Mouse (Mus musculus): Measurements from ENCODE around the gene Rbbp4. TPM values are rescaled to one million over a fixed set of nuclear protein-coding genes. Genes with fewer than 3 reads are reported as not detected.
A peak's percentile ranks its signal among the peaks of the same experiment; 100 is the strongest.

Rbbp4 gene
- polyA plus RNA-seq, 1 experiment: 215 TPM

DNA sequence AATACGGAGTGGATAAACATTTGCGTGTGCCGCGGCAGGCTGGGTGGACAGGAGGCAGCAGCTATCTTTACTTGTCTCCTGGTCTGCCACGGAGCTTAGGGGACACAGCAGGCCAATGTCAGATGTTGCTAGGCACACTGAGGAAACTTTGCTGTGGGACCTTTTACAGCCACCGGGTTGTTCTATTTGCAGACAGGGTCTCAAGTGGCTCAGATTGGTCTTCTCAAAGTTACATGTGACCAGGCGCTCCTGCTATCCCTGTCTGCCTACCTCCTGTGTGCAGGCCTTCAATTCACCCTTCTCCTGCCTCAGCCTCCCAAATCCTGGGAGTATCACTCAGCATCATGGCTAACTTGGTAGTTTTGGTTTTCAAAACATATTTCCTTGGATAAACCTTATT, 39.1 kb downstream of the Rbbp4 start:
- TF ChIP-seq CTCF (IDR thresholded peaks at IDR 0.05; ENCODE audit: control insufficient read depth, insufficient read depth, low read length) (no peak), POLR2A (IDR thresholded peaks at IDR 0.05; ENCODE audit: borderline replicate concordance, control insufficient read depth, low read depth, low read length) (no peak)
- H3K4me1 ChIP-seq (ENCODE audit: control insufficient read depth, insufficient read depth, low read length): no peaks in the 10 kb centered on the region
- no peak overlapping the region for H3K4me3 ChIP-seq (replicated peaks; ENCODE audit: control insufficient read depth, low read depth, low read length)
- no peak overlapping the region for H3K27ac ChIP-seq (ENCODE audit: control insufficient read depth, insufficient read depth, low read depth, low read length, poor library complexity)
- 84% methylated on average over 7 of the region's 7 CpGs for WGBS

DNA sequence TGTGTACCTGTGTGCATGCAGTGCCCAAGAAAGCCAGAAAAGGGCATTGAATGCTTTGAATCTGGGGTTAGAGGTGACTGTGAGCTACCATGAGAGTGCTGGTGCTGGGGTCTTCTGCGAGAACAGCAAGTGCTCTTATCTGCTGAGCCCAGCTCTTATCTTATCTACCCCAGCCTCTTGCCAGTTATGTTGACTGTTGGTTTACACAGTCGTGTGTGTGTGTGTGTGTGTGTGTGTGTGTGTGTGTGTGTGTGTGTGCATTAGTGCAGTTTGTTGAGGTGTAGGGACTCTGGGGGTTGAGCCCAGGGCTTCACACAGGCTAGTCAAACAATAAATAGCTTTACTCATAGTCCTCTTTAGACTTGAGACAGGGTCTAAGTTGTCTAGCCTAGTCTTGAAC, 40.0 kb downstream of the Rbbp4 start:
- TF ChIP-seq CTCF (IDR thresholded peaks at IDR 0.05; ENCODE audit: control insufficient read depth, insufficient read depth, low read length) (no peak), POLR2A (IDR thresholded peaks at IDR 0.05; ENCODE audit: borderline replicate concordance, control insufficient read depth, low read depth, low read length) (no peak)
- 21% methylated on average over 2 of the region's 2 CpGs for WGBS
- Histone ChIP-seq H3K27ac (ENCODE audit: control insufficient read depth, insufficient read depth, low read depth, low read length, poor library complexity) (no peak overlapping the region), H3K4me3 (replicated peaks; ENCODE audit: control insufficient read depth, low read depth, low read length) (no peak overlapping the region), H3K4me1 (ENCODE audit: control insufficient read depth, insufficient read depth, low read length) (no peaks in the 10 kb centered on the region)

DNA sequence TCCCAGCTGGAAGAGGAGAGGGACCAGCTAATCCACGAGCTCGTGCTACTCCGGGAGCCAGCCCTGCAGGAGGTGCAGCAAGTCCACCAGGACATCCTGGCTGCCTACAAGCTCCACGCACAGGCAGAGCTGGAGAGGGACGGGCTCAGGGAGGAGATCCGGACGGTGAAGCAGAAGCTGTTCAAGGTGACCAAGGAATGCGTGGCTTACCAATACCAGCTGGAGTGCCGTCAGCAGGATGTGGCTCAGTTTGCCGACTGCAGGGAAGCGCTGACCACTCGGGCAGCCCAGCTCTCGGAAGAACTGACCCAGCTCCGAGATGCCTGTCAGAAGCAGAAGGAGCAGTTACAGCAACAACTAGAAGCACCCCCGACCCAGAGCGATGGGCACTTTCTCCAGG, 41.5 kb downstream of the Rbbp4 start:
- peak; percentile 6; the same call in 1 of the 2 replicates for TF ChIP-seq POLR2A (IDR thresholded peaks at IDR 0.05; ENCODE audit: borderline replicate concordance, control insufficient read depth, low read depth, low read length)
- TF ChIP-seq CTCF (IDR thresholded peaks at IDR 0.05; ENCODE audit: control insufficient read depth, insufficient read depth, low read length): no peak
- Histone ChIP-seq H3K27ac (ENCODE audit: control insufficient read depth, insufficient read depth, low read depth, low read length, poor library complexity) (no peak overlapping the region), H3K4me1 (ENCODE audit: control insufficient read depth, insufficient read depth, low read length) (no peaks in the 10 kb centered on the region), H3K4me3 (replicated peaks; ENCODE audit: control insufficient read depth, low read depth, low read length) (no peak overlapping the region)
- WGBS: 84% methylated on average over 16 of the region's 16 CpGs

DNA sequence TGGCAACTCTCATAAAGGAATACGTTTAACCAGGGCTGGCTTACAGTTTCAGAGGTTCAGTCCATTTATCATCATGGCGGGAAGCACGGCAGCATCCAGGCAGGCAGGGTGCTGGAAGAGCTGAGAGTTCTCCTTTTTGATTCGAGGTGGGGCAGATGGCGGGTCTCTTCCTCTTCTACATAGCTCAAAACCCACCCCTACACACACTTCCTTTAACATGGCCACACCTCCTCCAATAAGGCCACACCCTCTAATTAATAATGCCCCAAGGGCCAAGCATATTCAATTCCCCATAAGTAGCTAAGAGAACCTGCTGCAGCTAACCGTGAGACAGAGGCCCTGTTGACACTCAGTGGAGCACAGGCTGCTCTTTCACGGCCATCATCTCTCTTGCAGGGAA, 42.3 kb downstream of the Rbbp4 start:
- no peak for TF ChIP-seq CTCF (IDR thresholded peaks at IDR 0.05; ENCODE audit: control insufficient read depth, insufficient read depth, low read length)
- TF ChIP-seq POLR2A (IDR thresholded peaks at IDR 0.05; ENCODE audit: borderline replicate concordance, control insufficient read depth, low read depth, low read length): no peak
- H3K4me3 ChIP-seq (replicated peaks; ENCODE audit: control insufficient read depth, low read depth, low read length): no peak overlapping the region
- WGBS: 57% methylated on average over 7 of the region's 7 CpGs
- no peaks in the 10 kb centered on the region for H3K4me1 ChIP-seq (ENCODE audit: control insufficient read depth, insufficient read depth, low read length)
- H3K27ac ChIP-seq (ENCODE audit: control insufficient read depth, insufficient read depth, low read depth, low read length, poor library complexity): no peak overlapping the region

DNA sequence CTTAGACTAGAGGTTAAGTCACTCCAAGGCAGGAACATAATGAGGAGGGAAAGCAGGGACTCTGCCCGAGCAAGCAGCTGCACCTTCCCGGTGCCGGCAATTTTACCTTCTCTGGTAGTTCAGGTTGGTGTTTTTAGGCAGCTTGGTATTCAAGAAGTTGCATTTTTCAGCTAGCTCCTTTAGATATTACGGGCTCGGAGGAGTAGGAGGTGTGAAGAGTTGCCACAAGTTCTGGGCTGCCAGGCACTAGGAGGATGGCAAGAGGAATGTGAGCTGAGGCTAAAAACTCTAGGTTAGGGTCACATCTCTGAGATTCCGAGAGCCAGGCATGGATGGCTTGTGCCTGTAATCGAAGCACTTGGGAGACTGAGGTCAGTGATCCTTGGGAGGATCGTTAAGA, 45.5 kb downstream of the Rbbp4 start:
- 87% methylated on average over 8 of the region's 8 CpGs for WGBS
- no peak overlapping the region for H3K27ac ChIP-seq (ENCODE audit: control insufficient read depth, insufficient read depth, low read depth, low read length, poor library complexity)

DNA sequence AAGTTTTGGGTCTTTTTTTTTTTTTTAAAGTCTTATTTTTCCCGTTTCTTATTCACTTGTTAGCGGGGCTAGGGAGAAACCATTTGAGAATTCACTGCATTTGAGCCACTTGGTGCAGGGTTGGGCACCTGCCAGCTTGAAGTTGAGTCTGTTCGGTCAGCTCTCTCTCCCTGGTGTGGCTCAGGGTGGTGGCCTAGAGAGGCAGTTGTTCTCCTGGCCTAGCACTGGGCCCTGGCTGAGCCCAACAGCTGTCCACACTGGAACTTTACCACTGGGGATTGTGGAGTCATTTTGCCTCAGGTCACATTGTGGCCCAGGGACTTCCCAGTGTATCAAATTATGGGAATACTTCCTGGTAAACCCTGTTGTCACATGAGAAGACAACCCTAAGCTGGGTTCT, 47.1 kb downstream of the Rbbp4 start:
- H3K4me3 ChIP-seq (replicated peaks; ENCODE audit: control insufficient read depth, low read depth, low read length): no peak overlapping the region

More for the DNA sequence above, 45.5 kb downstream of the Rbbp4 start:
- H3K4me3 ChIP-seq (replicated peaks; ENCODE audit: control insufficient read depth, low read depth, low read length): no peak overlapping the region
- TF ChIP-seq POLR2A (IDR thresholded peaks at IDR 0.05; ENCODE audit: borderline replicate concordance, control insufficient read depth, low read depth, low read length) (no peak), CTCF (IDR thresholded peaks at IDR 0.05; ENCODE audit: control insufficient read depth, insufficient read depth, low read length) (no peak)
- H3K4me1 ChIP-seq (ENCODE audit: control insufficient read depth, insufficient read depth, low read length): no peaks in the 10 kb centered on the region; the same call in 1 of the 2 replicates

DNA sequence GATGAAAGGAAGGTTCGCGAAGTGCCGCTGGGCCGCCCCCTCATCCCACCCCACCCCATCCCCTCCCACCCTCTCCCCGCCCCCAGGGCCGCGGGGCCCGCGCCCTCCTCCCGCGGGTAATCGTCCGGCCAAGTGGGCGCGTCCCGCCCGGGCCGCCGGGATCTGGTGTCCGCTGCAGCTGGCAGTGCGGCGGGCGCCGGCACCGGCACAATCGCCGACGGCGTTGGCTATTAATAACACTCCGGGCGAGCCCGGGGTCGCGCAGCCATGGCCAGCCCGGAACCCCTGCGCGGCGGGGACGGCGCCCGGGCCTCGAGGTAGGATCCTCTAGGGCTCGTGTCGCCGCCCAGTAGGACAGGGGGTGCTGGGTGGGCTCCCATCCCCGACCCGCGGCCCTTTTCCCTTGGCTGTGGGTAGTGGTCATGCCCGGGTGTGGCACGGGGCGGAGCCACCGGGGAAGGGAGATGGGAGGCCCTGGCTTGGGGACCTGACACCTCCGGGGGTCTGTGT, 47.6 kb downstream of the Rbbp4 start, which contains the start of gene Sync:
Sync (plus strand) TSS at position 146 of the 510 bp plus-strand sequence.
- WGBS: 2% methylated on average over 53 of the region's 53 CpGs
- Histone ChIP-seq H3K4me3 (replicated peaks; ENCODE audit: control insufficient read depth, low read depth, low read length) (no peak within 1 kb of the TSS), H3K27ac (ENCODE audit: control insufficient read depth, insufficient read depth, low read depth, low read length, poor library complexity) (no peak within 1 kb of the TSS), H3K4me1 (ENCODE audit: control insufficient read depth, insufficient read depth, low read length) (no peaks in the 10 kb centered on the region; the same call in 1 of the 2 replicates)
- TF ChIP-seq CTCF (IDR thresholded peaks at IDR 0.05; ENCODE audit: control insufficient read depth, insufficient read depth, low read length): no peak
- TF ChIP-seq POLR2A (IDR thresholded peaks at IDR 0.05; ENCODE audit: borderline replicate concordance, control insufficient read depth, low read depth, low read length): no peak

More for the DNA sequence above, 47.1 kb downstream of the Rbbp4 start:
- 53% methylated on average over 3 of the region's 3 CpGs for WGBS
- TF ChIP-seq CTCF (IDR thresholded peaks at IDR 0.05; ENCODE audit: control insufficient read depth, insufficient read depth, low read length) (no peak), POLR2A (IDR thresholded peaks at IDR 0.05; ENCODE audit: borderline replicate concordance, control insufficient read depth, low read depth, low read length) (no peak)
- Histone ChIP-seq H3K27ac (ENCODE audit: control insufficient read depth, insufficient read depth, low read depth, low read length, poor library complexity) (no peak overlapping the region), H3K4me1 (ENCODE audit: control insufficient read depth, insufficient read depth, low read length) (no peaks in the 10 kb centered on the region; the same call in 1 of the 2 replicates)

DNA sequence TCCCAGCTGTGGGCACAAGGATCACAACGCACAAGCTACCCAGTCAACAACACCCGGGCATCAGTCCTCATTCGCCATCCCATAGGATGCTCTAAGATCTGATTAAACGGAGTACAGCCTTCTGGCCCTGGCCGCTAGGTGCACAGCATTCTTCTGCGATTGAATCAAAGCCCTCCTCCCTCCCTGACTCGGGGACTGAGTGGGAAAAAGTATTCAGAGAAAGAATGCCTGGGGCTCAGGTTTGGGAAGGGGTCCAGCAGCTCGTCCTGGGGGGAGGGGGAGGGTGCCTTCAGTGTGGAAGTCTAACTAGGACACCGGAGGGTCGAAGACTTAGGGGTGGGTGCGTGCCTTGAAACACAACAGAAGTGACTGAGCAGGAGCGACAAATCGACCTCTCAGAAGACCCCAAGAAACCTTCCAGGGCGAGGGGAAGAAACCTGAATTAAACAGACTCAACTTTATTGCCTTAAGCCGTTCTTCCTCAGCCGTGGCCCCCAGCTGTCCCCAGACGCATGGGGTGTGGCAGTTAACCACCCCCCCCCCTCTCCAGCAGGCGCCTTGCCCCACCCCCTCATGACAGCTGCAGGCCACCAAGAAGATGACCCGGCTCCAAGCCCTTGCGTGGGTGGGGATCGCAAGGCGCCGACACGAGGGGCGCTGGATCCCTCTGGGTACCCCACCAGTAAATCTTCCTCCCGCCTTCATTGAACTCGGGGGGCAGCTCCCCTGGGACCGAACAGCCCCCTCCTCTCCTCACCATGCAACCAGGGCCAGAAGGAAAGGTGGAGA, 48.3 kb downstream of the Rbbp4 start:
- no peak overlapping the region for H3K27ac ChIP-seq (ENCODE audit: control insufficient read depth, insufficient read depth, low read depth, low read length, poor library complexity)
- no peaks in the 10 kb centered on the region; the same call in 1 of the 2 replicates for H3K4me1 ChIP-seq (ENCODE audit: control insufficient read depth, insufficient read depth, low read length)
- WGBS: 4% methylated on average over 28 of the region's 28 CpGs
- H3K4me3 ChIP-seq (replicated peaks; ENCODE audit: control insufficient read depth, low read depth, low read length): no peak overlapping the region
- TF ChIP-seq CTCF (IDR thresholded peaks at IDR 0.05; ENCODE audit: control insufficient read depth, insufficient read depth, low read length): no peak
- no peak for TF ChIP-seq POLR2A (IDR thresholded peaks at IDR 0.05; ENCODE audit: borderline replicate concordance, control insufficient read depth, low read depth, low read length)

Measured in bone marrow, adult 2 months (tissue).